Mouse (Mus musculus): ENCODE data around the gene Nxnl1.

DNA sequence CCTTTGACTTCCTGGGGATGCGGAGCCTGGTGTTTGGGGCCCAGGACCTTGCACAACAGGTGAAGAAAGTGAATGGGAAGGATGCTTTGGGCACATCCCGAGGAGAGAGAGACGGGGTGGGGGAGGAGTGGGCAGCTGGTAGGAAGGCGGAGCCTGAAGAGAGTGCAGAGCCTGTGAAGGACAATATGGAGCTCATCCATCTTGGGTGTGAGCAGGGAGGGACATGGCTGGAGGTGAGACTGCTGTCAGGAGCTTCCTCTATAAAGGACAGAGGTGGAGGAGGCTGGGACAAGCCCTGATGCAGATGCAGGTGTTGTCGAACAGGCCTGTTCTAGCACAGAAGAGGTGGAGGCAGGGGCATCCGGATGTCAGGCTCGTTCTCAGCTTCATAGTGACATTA lies 37.6 kb upstream of the Nxnl1 start:
- TF ChIP-seq POLR2A (IDR thresholded peaks at IDR 0.05; ENCODE audit: low read depth, low read length), result no peak
- no peak for TF ChIP-seq MYC (IDR thresholded peaks at IDR 0.05; ENCODE audit: low read depth, low read length)
- TF ChIP-seq HCFC1 (IDR thresholded peaks at IDR 0.05; ENCODE audit: low read depth, low read length), result no peak
- no peak for TF ChIP-seq CTCF (conservative IDR thresholded peaks at IDR 0.05 in 1 of 2, IDR thresholded peaks at IDR 0.05 in 1 of 2; ENCODE audit: low read depth in 2 of 2, low read length in 2 of 2)
- no peak for TF ChIP-seq EP300 (IDR thresholded peaks at IDR 0.05; ENCODE audit: low read length)
- TF ChIP-seq ZMIZ1 (IDR thresholded peaks at IDR 0.05; ENCODE audit: low read depth, low read length), result no peak
- no peak for TF ChIP-seq MEF2A (IDR thresholded peaks at IDR 0.05; ENCODE audit: borderline replicate concordance, low read depth, low read length)
- no peak for TF ChIP-seq ZNF384 (IDR thresholded peaks at IDR 0.05; ENCODE audit: low read depth, low read length)
- no peak for TF ChIP-seq NELFE (IDR thresholded peaks at IDR 0.05; ENCODE audit: low read depth, low read length)
